In genomic region chr19:5306279-5306678, GRCm38 (mm10) we compare ENCODE assay signal across 16 mouse cellular contexts. TPM values are rescaled to one million over a fixed set of nuclear protein-coding genes. Genes with fewer than 3 reads are reported as not detected.
DNase-seq lines count a peak whose midpoint lies in the region; ATAC-seq and TF ChIP-seq lines count a peak whose summit lies in the region.
"Had no signal": no experiment of that assay in that cellular context is flagged by ENCODE, and none has a peak within 500 bp of the region (broad histone marks: within the 10 kb centered on the region; RNA-seq: fewer than 3 reads in every experiment).

No protein-coding gene starts in this region.

- H3K36me3 ChIP-seq in forebrain, postnatal 0 days (ENCODE audit: insufficient read depth), result peaks cover 49% of the 10 kb centered on the region
- peaks cover 29% of the 10 kb centered on the region for H3K36me3 ChIP-seq in forebrain, embryonic 16.5 days (ENCODE audit: control insufficient read depth, insufficient read depth)
- no peaks in the 10 kb centered on the region for H3K36me3 ChIP-seq in lung, embryonic 14.5 days (ENCODE audit: insufficient read depth)
- no peaks in the 10 kb centered on the region for H3K36me3 ChIP-seq in ES-Bruce4 (ENCODE audit: control insufficient read depth, insufficient read depth, low read length, poor library complexity, severe bottlenecking)
- H3K36me3 ChIP-seq: lung, embryonic 15.5 days had no signal

- 85% methylated on average over 6 of the region's 6 CpGs for WGBS in forebrain, postnatal 0 days
- 92% methylated on average over 6 of the region's 6 CpGs for WGBS in forebrain, embryonic 16.5 days
- WGBS in lung, embryonic 14.5 days, result 83% methylated on average over 6 of the region's 6 CpGs

- no peak overlapping the region for H3K27ac ChIP-seq in forebrain, postnatal 0 days (ENCODE audit: low read depth, low read length)
- no peak overlapping the region for H3K27ac ChIP-seq in forebrain, embryonic 16.5 days (ENCODE audit: low read length)
- H3K27ac ChIP-seq in lung, embryonic 14.5 days (ENCODE audit: low read depth), result no peak overlapping the region
- no peak overlapping the region for H3K27ac ChIP-seq in ES-Bruce4 (ENCODE audit: insufficient read depth, low read length)
- H3K27ac ChIP-seq: embryonic facial prominence, embryonic 12.5 days; forebrain, embryonic 15.5 days; lung, embryonic 15.5 days had no signal

- H3K4me1 ChIP-seq in forebrain, postnatal 0 days (ENCODE audit: insufficient read depth), result no peaks in the 10 kb centered on the region
- H3K4me1 ChIP-seq in forebrain, embryonic 16.5 days (replicated peaks; ENCODE audit: control insufficient read depth, insufficient read depth, low read length), result no peaks in the 10 kb centered on the region
- H3K4me1 ChIP-seq in lung, embryonic 14.5 days (ENCODE audit: insufficient read depth), result no peaks in the 10 kb centered on the region
- peaks cover 4% of the 10 kb centered on the region for H3K4me1 ChIP-seq in ES-Bruce4 (ENCODE audit: control insufficient read depth, insufficient read depth, low read length)
- H3K4me1 ChIP-seq: embryonic facial prominence, embryonic 12.5 days; forebrain, embryonic 15.5 days; lung, embryonic 15.5 days had no signal

- no peak overlapping the region for H3K4me2 ChIP-seq in forebrain, postnatal 0 days (ENCODE audit: low read depth)
- H3K4me2 ChIP-seq in forebrain, embryonic 16.5 days (ENCODE audit: low read length), result no peak overlapping the region
- H3K4me2 ChIP-seq in lung, embryonic 14.5 days, result no peak overlapping the region
- H3K4me2 ChIP-seq: forebrain, embryonic 15.5 days had no signal

- 0 out of 2 replicates have a peak, but pooled peaks have one; percentile 36 for ATAC-seq in forebrain, postnatal 0 days
- ATAC-seq in forebrain, embryonic 16.5 days, result no peak
- ATAC-seq in lung, embryonic 14.5 days (ENCODE audit: insufficient read depth), result no peak
- ATAC-seq: forebrain, embryonic 15.5 days had no signal

- TF ChIP-seq CTCF in forebrain, postnatal 0 days (IDR thresholded peaks at IDR 0.05; ENCODE audit: low read depth), result peak; percentile 49
- TF ChIP-seq CTCF in lung, embryonic 14.5 days (IDR thresholded peaks at IDR 0.05; ENCODE audit: low read depth), result peak; percentile 51
- peak; percentile 51 for TF ChIP-seq CTCF in ES-Bruce4 (IDR thresholded peaks at IDR 0.05; ENCODE audit: low read depth, low read length)

- DNase-seq in forebrain, postnatal 0 days, result peak; percentile 12
- peak; percentile 14 for DNase-seq in lung, embryonic 14.5 days
- no peak for DNase-seq in lung, postnatal 25 days (ENCODE audit: low spot score)
- peak; percentile 31 for DNase-seq in induced T-regulatory cell, adult 2 months (ENCODE audit: low read depth)
- no peak for DNase-seq in cerebellum, postnatal 4 days (ENCODE audit: low spot score in 2 of 2)
- DNase-seq in gastrocnemius, adult 18-20 months (ENCODE audit: low spot score), result no peak
- DNase-seq: adrenal gland, adult 2 months; kidney, postnatal 4 days had no signal

- no peak overlapping the region for H3K9ac ChIP-seq in forebrain, postnatal 0 days
- no peak overlapping the region for H3K9ac ChIP-seq in forebrain, embryonic 16.5 days (replicated peaks; ENCODE audit: low read depth, low read length)
- H3K9ac ChIP-seq in lung, embryonic 14.5 days, result no peak overlapping the region
- H3K9ac ChIP-seq in ES-Bruce4 (ENCODE audit: low read depth, poor library complexity, severe bottlenecking), result peak overlapping the region; percentile 19; the same call in 1 of the 2 replicates
- H3K9ac ChIP-seq: embryonic facial prominence, embryonic 12.5 days; forebrain, embryonic 15.5 days; lung, embryonic 15.5 days had no signal

- no peak for TF ChIP-seq EP300 in ES-Bruce4 (IDR thresholded peaks at IDR 0.05; ENCODE audit: insufficient read depth, low read depth, low read length)

- H3K4me3 ChIP-seq in forebrain, postnatal 0 days (ENCODE audit: low read depth, low read length), result no peak overlapping the region
- no peak overlapping the region for H3K4me3 ChIP-seq in forebrain, embryonic 16.5 days (replicated peaks; ENCODE audit: low read length)
- no peak overlapping the region for H3K4me3 ChIP-seq in lung, embryonic 14.5 days (ENCODE audit: low read depth, low read length)
- peak overlapping the region; percentile 32 for H3K4me3 ChIP-seq in ES-Bruce4 (ENCODE audit: low read depth, low read length)
- H3K4me3 ChIP-seq: forebrain, embryonic 15.5 days had no signal

- TF ChIP-seq POLR2A in ES-Bruce4 (IDR thresholded peaks at IDR 0.05; ENCODE audit: insufficient read depth, low read length), result no peak

- H3K27me3 ChIP-seq in forebrain, postnatal 0 days (ENCODE audit: insufficient read depth, low read length), result no peaks in the 10 kb centered on the region
- no peaks in the 10 kb centered on the region for H3K27me3 ChIP-seq in forebrain, embryonic 16.5 days (replicated peaks; ENCODE audit: control insufficient read depth, insufficient read depth, low read length)
- peaks cover 5% of the 10 kb centered on the region; the same call in 1 of the 2 replicates for H3K27me3 ChIP-seq in lung, embryonic 14.5 days (ENCODE audit: insufficient read depth, low read length)
- H3K27me3 ChIP-seq in ES-Bruce4 (ENCODE audit: control insufficient read depth, insufficient read depth, low read length, poor library complexity, severe bottlenecking), result no peaks in the 10 kb centered on the region
- H3K27me3 ChIP-seq: forebrain, embryonic 15.5 days had no signal

- H3K9me3 ChIP-seq in forebrain, postnatal 0 days (ENCODE audit: low read length), result no peaks in the 10 kb centered on the region
- no peaks in the 10 kb centered on the region; the same call in 1 of the 2 replicates for H3K9me3 ChIP-seq in forebrain, embryonic 16.5 days (ENCODE audit: control insufficient read depth, low read length)
- H3K9me3 ChIP-seq in lung, embryonic 14.5 days (ENCODE audit: low read depth, low read length), result peaks cover 4% of the 10 kb centered on the region; the same call in 1 of the 2 replicates
- H3K9me3 ChIP-seq in ES-Bruce4 (replicated peaks; ENCODE audit: control insufficient read depth, insufficient read depth, low read length, poor library complexity, severe bottlenecking), result no peaks in the 10 kb centered on the region
- H3K9me3 ChIP-seq: embryonic facial prominence, embryonic 12.5 days; forebrain, embryonic 15.5 days; lung, embryonic 15.5 days had no signal

RNA-seq across cellular contexts. Expression of gene Gal3st3, which starts 8.1 kb away (rescaled TPM):
- 14.8 and 19.4 TPM in 2 replicates for total RNA-seq in forebrain, postnatal 0 days (2014; rRNA removed)
- 46.9 and 50.4 TPM in 2 replicates for polyA plus RNA-seq in forebrain, postnatal 0 days (2015; fragmentation: Nextera tagmentation; extraction: Ambion mirVana)
- polyA plus RNA-seq in forebrain, embryonic 16.5 days (2015; fragmentation: Nextera tagmentation; extraction: Ambion mirVana), result 36.3 and 40.5 TPM in 2 replicates
- 2.2 and 2.9 TPM in 2 replicates for polyA plus RNA-seq in lung, embryonic 14.5 days (2014; fragmentation: Nextera tagmentation; extraction: Ambion mirVana)
- 2.5 and 2.9 TPM in 2 replicates for polyA plus RNA-seq in ES-Bruce4 (2011; ENCODE audit: insufficient read depth, insufficient read length, low read depth, missing spikeins)
- not detected for total RNA-seq in gastrocnemius, adult 18-20 months (2021)
- total RNA-seq: monocyte, adult 5-6 weeks had no signal

RNA-seq across cellular contexts. Expression of gene Sf3b2, which starts 11.0 kb away (rescaled TPM):
- 226 and 261 TPM in 2 replicates for total RNA-seq in forebrain, postnatal 0 days (2014; rRNA removed)
- 310 and 345 TPM in 2 replicates for polyA plus RNA-seq in forebrain, postnatal 0 days (2015; fragmentation: Nextera tagmentation; extraction: Ambion mirVana)
- polyA plus RNA-seq in forebrain, embryonic 16.5 days (2015; fragmentation: Nextera tagmentation; extraction: Ambion mirVana), result 347 and 373 TPM in 2 replicates
- 334 and 368 TPM in 2 replicates for polyA plus RNA-seq in lung, embryonic 14.5 days (2014; fragmentation: Nextera tagmentation; extraction: Ambion mirVana)
- polyA plus RNA-seq in ES-Bruce4 (2011; ENCODE audit: insufficient read depth, insufficient read length, low read depth, missing spikeins), result 179 and 185 TPM in 2 replicates
- 10 to 100 TPM; 66.7 to 68.2 TPM for total RNA-seq in gastrocnemius, adult 18-20 months (2021)

RNA-seq across cellular contexts. Expression of gene Catsper1, which starts 29.3 kb away (rescaled TPM):
- total RNA-seq in forebrain, postnatal 0 days (2014; rRNA removed), result not detected in 2 replicates
- not detected in 2 replicates for polyA plus RNA-seq in forebrain, postnatal 0 days (2015; fragmentation: Nextera tagmentation; extraction: Ambion mirVana)
- polyA plus RNA-seq in forebrain, embryonic 16.5 days (2015; fragmentation: Nextera tagmentation; extraction: Ambion mirVana), result not detected in 2 replicates
- not detected in 2 replicates for polyA plus RNA-seq in lung, embryonic 14.5 days (2014; fragmentation: Nextera tagmentation; extraction: Ambion mirVana)
- polyA plus RNA-seq in ES-Bruce4 (2011; ENCODE audit: insufficient read depth, insufficient read length, low read depth, missing spikeins), result not detected in 2 replicates
- total RNA-seq in gastrocnemius, adult 18-20 months (2021), result not detected
- total RNA-seq: adrenal gland, adult 2 months; left cerebral cortex, postnatal 25 days; monocyte, adult 5-6 weeks had no signal
- polyA plus RNA-seq: adrenal gland, adult 2 months; embryonic facial prominence, embryonic 12.5 days; forebrain, embryonic 15.5 days; hindbrain, embryonic 10.5 days; lung, embryonic 15.5 days had no signal

RNA-seq across cellular contexts. Expression of gene Pacs1, which starts 33.4 kb away (rescaled TPM):
- 54.5 and 84.6 TPM in 2 replicates for total RNA-seq in forebrain, postnatal 0 days (2014; rRNA removed)
- 35.3 and 44.7 TPM in 2 replicates for polyA plus RNA-seq in forebrain, postnatal 0 days (2015; fragmentation: Nextera tagmentation; extraction: Ambion mirVana)
- 38.0 and 39.1 TPM in 2 replicates for polyA plus RNA-seq in forebrain, embryonic 16.5 days (2015; fragmentation: Nextera tagmentation; extraction: Ambion mirVana)
- polyA plus RNA-seq in lung, embryonic 14.5 days (2014; fragmentation: Nextera tagmentation; extraction: Ambion mirVana), result 27.8 and 31.8 TPM in 2 replicates
- 18.3 and 22.0 TPM in 2 replicates for polyA plus RNA-seq in ES-Bruce4 (2011; ENCODE audit: insufficient read depth, insufficient read length, low read depth, missing spikeins)
- total RNA-seq in gastrocnemius, adult 18-20 months (2021), result 1 to 10 TPM; 6.5 to 8.2 TPM

RNA-seq across cellular contexts. Expression of gene Cst6, which starts 43.1 kb away (rescaled TPM):
- 0.76 and 2.4 TPM in 2 replicates for total RNA-seq in forebrain, postnatal 0 days (2014; rRNA removed)
- polyA plus RNA-seq in forebrain, postnatal 0 days (2015; fragmentation: Nextera tagmentation; extraction: Ambion mirVana), result 9.6 and 15.8 TPM in 2 replicates
- 3.0 and 4.7 TPM in 2 replicates for polyA plus RNA-seq in forebrain, embryonic 16.5 days (2015; fragmentation: Nextera tagmentation; extraction: Ambion mirVana)
- polyA plus RNA-seq in lung, embryonic 14.5 days (2014; fragmentation: Nextera tagmentation; extraction: Ambion mirVana), result 0.41 TPM in 1 of 2 replicates, not detected in the other
- polyA plus RNA-seq in ES-Bruce4 (2011; ENCODE audit: insufficient read depth, insufficient read length, low read depth, missing spikeins), result 0.62 and 1.6 TPM in 2 replicates
- total RNA-seq in gastrocnemius, adult 18-20 months (2021), result 10 to 100 TPM; 47.6 to 50.7 TPM

Comparison
In these comparisons a context has a peak if more than half of its experiments do, and no peak if none do; other contexts are left out.
1. DNase-seq: peak in forebrain, postnatal 0 days (single experiment), lung, embryonic 14.5 days (single experiment) and induced T-regulatory cell, adult 2 months (single experiment); none in lung, postnatal 25 days (single experiment), cerebellum, postnatal 4 days (0 of 2) and gastrocnemius, adult 18-20 months (single experiment).
2. Peak in every context shown above with its lines, with median percentiles within 50 percentile points of each other: CTCF ChIP-seq.